ENCODE assay signal across 13 mouse cellular contexts in the genomic region with DNA sequence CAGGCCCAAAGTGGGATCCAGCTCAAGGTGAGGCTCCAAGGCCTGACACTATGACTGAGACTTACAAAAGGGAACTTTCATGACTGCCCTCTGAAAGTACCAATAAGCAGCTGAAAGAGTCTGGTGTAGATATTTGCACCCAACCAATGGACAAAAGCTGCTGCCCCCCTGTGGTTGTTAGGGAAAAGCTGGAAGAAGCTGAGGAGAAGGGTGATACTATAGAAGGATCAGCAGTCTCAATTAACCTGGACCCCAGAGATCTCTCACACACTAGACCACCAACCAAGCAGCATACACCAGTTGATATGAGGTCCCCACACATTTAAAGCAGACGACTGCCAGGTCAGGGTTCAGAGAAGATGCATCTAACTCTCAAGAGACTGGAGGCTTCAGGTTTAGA.
"Had no signal": no experiment of that assay in that cellular context is flagged by ENCODE, and none has a peak within 500 bp of the region (broad histone marks: within the 10 kb centered on the region; RNA-seq: fewer than 3 reads in every experiment).

No protein-coding gene starts in this region.

- H3K9ac ChIP-seq: intestine, embryonic 15.5 days; liver, embryonic 15.5 days; midbrain, embryonic 13.5 days; neural tube, embryonic 13.5 days had no signal

- H3K9me3 ChIP-seq: intestine, embryonic 15.5 days; limb, embryonic 10.5 days; liver, embryonic 15.5 days; midbrain, embryonic 13.5 days; neural tube, embryonic 13.5 days had no signal

- H3K36me3 ChIP-seq: intestine, embryonic 15.5 days; limb, embryonic 10.5 days; liver, embryonic 15.5 days; midbrain, embryonic 13.5 days; neural tube, embryonic 13.5 days had no signal

- H3K4me3 ChIP-seq: intestine, embryonic 15.5 days; limb, embryonic 10.5 days; liver, embryonic 15.5 days; midbrain, embryonic 13.5 days; neural tube, embryonic 13.5 days had no signal

- H3K4me1 ChIP-seq: intestine, embryonic 15.5 days; limb, embryonic 10.5 days; liver, embryonic 15.5 days; midbrain, embryonic 13.5 days; neural tube, embryonic 13.5 days had no signal

- H3K27me3 ChIP-seq: intestine, embryonic 15.5 days; liver, embryonic 15.5 days; midbrain, embryonic 13.5 days; neural tube, embryonic 13.5 days had no signal

- DNase-seq: kidney, adult 18-20 months; kidney, postnatal 10 days; kidney, postnatal 4 days; lung, adult 2 months; lung, postnatal 36 days; retina, postnatal 1 day; thymus, adult 2 months; thymus, postnatal 25 days had no signal

- H3K27ac ChIP-seq: intestine, embryonic 15.5 days; limb, embryonic 10.5 days; liver, embryonic 15.5 days; midbrain, embryonic 13.5 days; neural tube, embryonic 13.5 days had no signal
